Mouse (Mus musculus) ES-Bruce4 (cell line): ENCODE results near the gene Syce1l.

Experiments
- CTCF ChIP-seq: IDR thresholded peaks from one replicate; pipeline ENCODE4 v1.8.1; 2011; ENCODE audit warnings: low read depth, low read length
- POLR2A ChIP-seq: IDR thresholded peaks from one replicate; pipeline ENCODE4 v1.8.1; 2011; ENCODE audit warnings: low read length; ENCODE audit not compliant: insufficient read depth

DNA sequence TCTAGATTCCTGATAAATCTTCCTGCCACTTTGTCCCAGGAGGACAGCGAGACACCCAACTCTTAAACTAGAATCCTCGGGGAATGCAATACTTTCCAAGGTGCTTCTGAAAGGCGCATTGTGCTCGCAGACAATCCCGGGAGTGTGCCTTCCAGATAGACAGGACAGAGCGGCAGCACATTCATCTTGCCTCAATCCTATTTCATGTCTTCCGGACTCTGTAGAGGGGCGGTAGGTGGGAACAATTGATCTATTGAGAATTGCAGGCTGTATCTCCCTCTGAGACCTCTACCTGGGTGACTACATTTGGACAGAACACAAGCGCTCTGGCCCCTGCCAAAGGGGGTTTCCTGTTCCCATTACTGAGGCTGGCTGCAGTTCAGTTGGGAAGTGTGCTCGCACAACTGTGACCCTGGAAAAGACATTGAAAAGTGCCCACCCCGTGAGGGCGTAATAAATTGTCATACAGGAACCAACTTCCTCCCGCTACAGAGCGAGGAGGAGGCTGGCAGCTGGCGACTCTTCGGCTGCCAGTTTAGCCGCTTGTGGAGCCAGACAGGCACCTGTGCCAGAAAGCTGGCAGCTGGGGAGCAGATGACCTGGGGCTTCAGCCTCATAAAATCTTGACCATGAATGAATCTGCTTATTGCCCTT is 45.0 kb downstream of the Syce1l start:
- TF ChIP-seq CTCF: no peak
- TF ChIP-seq POLR2A: no peak
